Mouse (Mus musculus): ENCODE results near the gene Slc22a27. TPM values are rescaled to one million over a fixed set of nuclear protein-coding genes. Genes with fewer than 3 reads are reported as not detected.
"Not testable (repeated sequence)": the region's sequence is repeated elsewhere in the genome, so short reads cannot be mapped to it uniquely, and the experiment has no call there.

The Slc22a27 gene
- polyA plus RNA-seq (2016; fragmentation: Nextera tagmentation; extraction: Ambion mirVana): not detected in 2 replicates

- not testable (repeated sequence) for H3K4me1 ChIP-seq; H3K36me3 ChIP-seq (replicated peaks); H3K9me3 ChIP-seq; H3K27me3 ChIP-seq (replicated peaks; ENCODE audit: low read depth, poor library complexity, severe bottlenecking); H3K4me3 ChIP-seq; H3K27ac ChIP-seq (replicated peaks); DNase-seq (ENCODE audit: low spot score)
- 67% methylated on average over 5 of the region's 5 CpGs for WGBS
Observed at GRCm38 (mm10) chr19:7965927-7966326, at the start of gene Slc22a27. Gene Slc22a27, minus strand, starts transcription at chr19:7966027.

GRCm38 (mm10) chr19:8011596-8011995, 45.8 kb upstream of the Slc22a27 start:
- H3K27me3 ChIP-seq (replicated peaks; ENCODE audit: low read depth, poor library complexity, severe bottlenecking); DNase-seq (ENCODE audit: low spot score); H3K27ac ChIP-seq (replicated peaks); H3K4me1 ChIP-seq; H3K36me3 ChIP-seq (replicated peaks); H3K4me3 ChIP-seq: not testable (repeated sequence)
- 92% methylated on average over 9 of the region's 9 CpGs for WGBS
- peaks cover 25% of the 10 kb centered on the region for H3K9me3 ChIP-seq

GRCm38 (mm10) chr19:8009086-8009485, 43.3 kb upstream of the Slc22a27 start:
- H3K36me3 ChIP-seq (replicated peaks); H3K4me3 ChIP-seq; H3K27ac ChIP-seq (replicated peaks); H3K4me1 ChIP-seq; H3K27me3 ChIP-seq (replicated peaks; ENCODE audit: low read depth, poor library complexity, severe bottlenecking); DNase-seq (ENCODE audit: low spot score): not testable (repeated sequence)
- 88% methylated on average over 6 of the region's 6 CpGs for WGBS
- H3K9me3 ChIP-seq: peaks cover 38% of the 10 kb centered on the region

- no peak overlapping the region for H3K27ac ChIP-seq (replicated peaks)
- 0 out of 2 replicates have a peak, but pooled peaks cover 8% of the 10 kb centered on the region for H3K9me3 ChIP-seq
- H3K27me3 ChIP-seq (replicated peaks; ENCODE audit: low read depth, poor library complexity, severe bottlenecking): no peaks in the 10 kb centered on the region
- no peaks in the 10 kb centered on the region for H3K36me3 ChIP-seq (replicated peaks)
- no peak overlapping the region for H3K4me3 ChIP-seq
- H3K4me1 ChIP-seq: no peaks in the 10 kb centered on the region
- no peak for DNase-seq (ENCODE audit: low spot score)
- WGBS: 83% methylated on average over 2 of the region's 2 CpGs
Observed at GRCm38 (mm10) chr19:7968703-7969102, 2.9 kb upstream of the Slc22a27 start.

- not testable (repeated sequence) for DNase-seq (ENCODE audit: low spot score)
- 53% methylated on average over 1 of the region's 1 CpGs for WGBS
Observed at GRCm38 (mm10) chr19:7966550-7966949, 723 bp upstream of the Slc22a27 start.

GRCm38 (mm10) chr19:7939391-7939790, 26.4 kb downstream of the Slc22a27 start:
- WGBS: 88% methylated on average over 18 of the region's 18 CpGs
- H3K27me3 ChIP-seq (replicated peaks; ENCODE audit: low read depth, poor library complexity, severe bottlenecking): not testable (repeated sequence)
- H3K9me3 ChIP-seq: peaks cover 26% of the 10 kb centered on the region; the same call in 1 of the 2 replicates

More at GRCm38 (mm10) chr19:7966550-7966949, 723 bp upstream of the Slc22a27 start:
- not testable (repeated sequence) for H3K9me3 ChIP-seq; H3K27ac ChIP-seq (replicated peaks); H3K27me3 ChIP-seq (replicated peaks; ENCODE audit: low read depth, poor library complexity, severe bottlenecking); H3K4me3 ChIP-seq; H3K36me3 ChIP-seq (replicated peaks); H3K4me1 ChIP-seq

GRCm38 (mm10) chr19:7876626-7877025, 89.2 kb downstream of the Slc22a27 start:
- Histone ChIP-seq H3K27me3 (replicated peaks; ENCODE audit: low read depth, poor library complexity, severe bottlenecking) (no peaks in the 10 kb centered on the region), H3K27ac (replicated peaks) (no peak overlapping the region), H3K9me3 (peaks cover 26% of the 10 kb centered on the region; the same call in 1 of the 2 replicates), H3K36me3 (replicated peaks) (no peaks in the 10 kb centered on the region), H3K4me1 (no peaks in the 10 kb centered on the region), H3K4me3 (no peak overlapping the region)
- WGBS: 95% methylated on average over 1 of the region's 1 CpGs
- DNase-seq (ENCODE audit: low spot score): no peak

More at GRCm38 (mm10) chr19:7939391-7939790, 26.4 kb downstream of the Slc22a27 start:
- not testable (repeated sequence) for H3K4me1 ChIP-seq; DNase-seq (ENCODE audit: low spot score); H3K4me3 ChIP-seq; H3K27ac ChIP-seq (replicated peaks); H3K36me3 ChIP-seq (replicated peaks)

GRCm38 (mm10) chr19:7829851-7830250, 136.0 kb downstream of the Slc22a27 start:
- peaks cover 38% of the 10 kb centered on the region; the same call in 1 of the 2 replicates for H3K9me3 ChIP-seq

More at GRCm38 (mm10) chr19:7829851-7830250, 136.0 kb downstream of the Slc22a27 start:
- Histone ChIP-seq H3K36me3 (replicated peaks) (no peaks in the 10 kb centered on the region), H3K4me1 (no peaks in the 10 kb centered on the region), H3K4me3 (no peak overlapping the region), H3K27me3 (replicated peaks; ENCODE audit: low read depth, poor library complexity, severe bottlenecking) (no peaks in the 10 kb centered on the region), H3K27ac (replicated peaks) (no peak overlapping the region)
- DNase-seq (ENCODE audit: low spot score): no peak
- 68% methylated on average over 2 of the region's 2 CpGs for WGBS

Small RNA genes lying within 50 kb of the gene (microRNA-seq; reads per million reads assigned to microRNA genes)
- gene Gm24951: not detected

Other genes starting within 250 kb of the Slc22a27 start
- not detected in 2 replicates for gene Slc22a26, start 163.4 kb downstream of the Slc22a27 start, polyA plus RNA-seq (2016; fragmentation: Nextera tagmentation; extraction: Ambion mirVana)
- not detected in 2 replicates for gene Slc22a28, start 166.0 kb upstream of the Slc22a27 start, polyA plus RNA-seq (2016; fragmentation: Nextera tagmentation; extraction: Ambion mirVana)

Data from embryonic facial prominence, embryonic 10.5 days (tissue).